Mouse (Mus musculus) limb, embryonic 14.5 days (tissue): Measurements from ENCODE around the gene Gpr4. TPM values are rescaled to one million over a fixed set of nuclear protein-coding genes. Genes with fewer than 3 reads are reported as not detected.

ENCODE experiments used
- ATAC-seq: fragments of 200-750 bp; cut with Nextera tagmentation; 2 replicates; pipeline ENCODE4 v1.8.0; 2017; ENCODE audit warnings: low read depth, moderate number of reproducible peaks, moderate TSS enrichment; ENCODE audit not compliant: low FRiP score
- DNase-seq: peaks from one replicate; pipeline ENCODE4 v3.0.0-alpha.2; 2015; ENCODE audit warnings: low spot score
- H3K27ac ChIP-seq: fragments of 300-500 bp; sonication (generic); replicated peaks from 2 replicates; pipeline ENCODE4 v1.5.1; 2014; ENCODE audit warnings: low read depth, mild to moderate bottlenecking, low read length, moderate library complexity, mixed read lengths
- H3K27me3 ChIP-seq: fragments of 300-500 bp; sonication (generic); 2 replicates; pipeline ENCODE4 v1.6.1; 2014; ENCODE audit warnings: low read length, mixed read lengths; ENCODE audit not compliant: control insufficient read depth, insufficient read depth
- H3K36me3 ChIP-seq: fragments of 300-500 bp; sonication (generic); 2 replicates; pipeline ENCODE4 v1.6.1; 2014; ENCODE audit warnings: mild to moderate bottlenecking, low read length, moderate library complexity, mixed read lengths; ENCODE audit not compliant: control insufficient read depth, insufficient read depth
- H3K4me1 ChIP-seq: fragments of 300-500 bp; sonication (generic); 2 replicates; pipeline ENCODE4 v1.6.1; 2014; ENCODE audit warnings: antibody characterized with exemption, low read length, mixed read lengths; ENCODE audit not compliant: control insufficient read depth, insufficient read depth
- H3K4me2 ChIP-seq: fragments of 300-500 bp; sonication (generic); replicated peaks from 2 replicates; pipeline ENCODE4 v1.6.1; 2014; ENCODE audit warnings: low read depth, mild to moderate bottlenecking, low read length, moderate library complexity; ENCODE audit not compliant: severe bottlenecking
- H3K4me3 ChIP-seq: fragments of 300-500 bp; sonication (generic); replicated peaks from 2 replicates; pipeline ENCODE4 v1.5.1; 2014; ENCODE audit warnings: low read length
- H3K9ac ChIP-seq: fragments of 300-500 bp; sonication (generic); 2 replicates; pipeline ENCODE4 v1.6.1; 2014; ENCODE audit warnings: mild to moderate bottlenecking, low read depth, low read length, moderate library complexity; ENCODE audit not compliant: severe bottlenecking
- H3K9me3 ChIP-seq: fragments of 300-500 bp; sonication (generic); 2 replicates; pipeline ENCODE4 v1.6.1; 2016; ENCODE audit warnings: low read length; ENCODE audit not compliant: control insufficient read depth
- POLR2A ChIP-seq: fragments of 200-500 bp; IDR thresholded peaks from 2 replicates; pipeline ENCODE4 v1.8.0; 2012; ENCODE audit warnings: inconsistent platforms, mild to moderate bottlenecking, moderate library complexity, borderline replicate concordance; ENCODE audit not compliant: insufficient read depth, insufficient read length; ENCODE audit errors: extremely low read depth
- WGBS: fragments of 180-500 bp; shearing (Covaris S2); extraction: QIAGEN DNeasy Blood & Tissue Kit; methylation state at CpG from one replicate; pipeline ENCODE4 v1.1.7; 2014; 5-methylcytosine and 5-hydroxymethylcytosine counted together
- microRNA counts: library from miRNA; unstranded; fragments of <30 nt; microRNA quantifications from one replicate; lab custom pipeline; 2016
- microRNA-seq: library from miRNA; unstranded; fragments of <30 nt; microRNA quantifications from one replicate; pipeline ENCODE4, GENCODE M21; 2016
- polyA plus RNA-seq, 2 experiments: library from polyadenylated mRNA; depleted of rRNA in 1 of 2; stranded (reverse) in 1 of 2; unstranded in 1 of 2; fragments of >200 nt; fragmentation: Nextera tagmentation in 1 of 2; extraction: Ambion mirVana in 1 of 2; gene quantifications; 2 replicates each; pipeline versions ENCODE4 v1.2.1 to v1.2.3; 2012 to 2014

The Gpr4 gene
- polyA plus RNA-seq, 2 experiments: 4.0 to 9.2 TPM

- ATAC-seq (peak; percentile 82), DNase-seq (peak; percentile 80)
- H3K27me3 ChIP-seq: no peaks in the 10 kb centered on the region
- H3K4me3 ChIP-seq: peak overlapping the region; percentile 92
- peak overlapping the region; percentile 76 for H3K27ac ChIP-seq
- H3K9ac ChIP-seq: peak overlapping the region; percentile 77
- no peaks in the 10 kb centered on the region for H3K9me3 ChIP-seq
- H3K4me2 ChIP-seq: peak overlapping the region; percentile 97
- peaks cover 18% of the 10 kb centered on the region for H3K4me1 ChIP-seq
- under 1% methylated on average over 34 of the region's 36 CpGs for WGBS
- 0 out of 2 replicates have a peak, but pooled peaks have one; percentile 16 for TF ChIP-seq POLR2A
- H3K36me3 ChIP-seq: peaks cover 7% of the 10 kb centered on the region
These were observed 59.9 kb downstream of the Gpr4 start for GRCm38 (mm10) chr7:19272173-19272764.

MicroRNA genes within 50 kb of the gene (microRNA counts, 519-probe panel; counts per million panel counts)
- microRNA mmu-miR-330 (lab: Ali Mortazavi, UCI): not detected

Small RNA genes within 50 kb of the gene (microRNA-seq; reads per million reads assigned to microRNA genes)
- gene Mir330: 212 reads per million, percentile 56 among the genes with 10 or more reads in this experiment

Other genes starting within 250 kb of the Gpr4 start
- gene Nanos2, start 225.1 kb upstream of the Gpr4 start, polyA plus RNA-seq (2012; rRNA removed): 0.06 TPM in 1 of 2 replicates, not detected in the other
- gene Nanos2, start 225.1 kb upstream of the Gpr4 start, polyA plus RNA-seq (2014; fragmentation: Nextera tagmentation; extraction: Ambion mirVana): not detected in 2 replicates
- gene Mypop, start 221.3 kb upstream of the Gpr4 start, polyA plus RNA-seq (2012; rRNA removed): 13.6 and 19.3 TPM in 2 replicates
- gene Mypop, start 221.3 kb upstream of the Gpr4 start, polyA plus RNA-seq (2014; fragmentation: Nextera tagmentation; extraction: Ambion mirVana): 5.3 and 5.7 TPM in 2 replicates
- 36.1 and 46.8 TPM in 2 replicates for gene Irf2bp1, start 208.5 kb upstream of the Gpr4 start, polyA plus RNA-seq (2012; rRNA removed)
- 34.2 and 37.3 TPM in 2 replicates for gene Irf2bp1, start 208.5 kb upstream of the Gpr4 start, polyA plus RNA-seq (2014; fragmentation: Nextera tagmentation; extraction: Ambion mirVana)
- 5.3 and 6.7 TPM in 2 replicates for gene Foxa3, start 189.0 kb upstream of the Gpr4 start, polyA plus RNA-seq (2012; rRNA removed)
- 3.1 and 3.2 TPM in 2 replicates for gene Foxa3, start 189.0 kb upstream of the Gpr4 start, polyA plus RNA-seq (2014; fragmentation: Nextera tagmentation; extraction: Ambion mirVana)
- gene Sympk, start 188.2 kb upstream of the Gpr4 start, polyA plus RNA-seq (2012; rRNA removed): 97.0 and 113 TPM in 2 replicates
- gene Sympk, start 188.2 kb upstream of the Gpr4 start, polyA plus RNA-seq (2014; fragmentation: Nextera tagmentation; extraction: Ambion mirVana): 23.0 and 27.5 TPM in 2 replicates
- gene Rsph6a, start 157.8 kb upstream of the Gpr4 start, polyA plus RNA-seq (2012; rRNA removed): 0.04 and 0.12 TPM in 2 replicates
- gene Rsph6a, start 157.8 kb upstream of the Gpr4 start, polyA plus RNA-seq (2014; fragmentation: Nextera tagmentation; extraction: Ambion mirVana): not detected in 2 replicates
- 126 and 167 TPM in 2 replicates for gene Dmwd, start 136.3 kb upstream of the Gpr4 start, polyA plus RNA-seq (2012; rRNA removed)
- 21.8 and 26.5 TPM in 2 replicates for gene Dmwd, start 136.3 kb upstream of the Gpr4 start, polyA plus RNA-seq (2014; fragmentation: Nextera tagmentation; extraction: Ambion mirVana)
- 143 and 177 TPM in 2 replicates for gene Dmpk, start 128.7 kb upstream of the Gpr4 start, polyA plus RNA-seq (2012; rRNA removed)
- gene Dmpk, start 128.7 kb upstream of the Gpr4 start, polyA plus RNA-seq (2014; fragmentation: Nextera tagmentation; extraction: Ambion mirVana): 33.1 and 37.1 TPM in 2 replicates
- gene Six5, start 117.9 kb upstream of the Gpr4 start, polyA plus RNA-seq (2012; rRNA removed): 103 and 157 TPM in 2 replicates
- 19.1 and 20.3 TPM in 2 replicates for gene Six5, start 117.9 kb upstream of the Gpr4 start, polyA plus RNA-seq (2014; fragmentation: Nextera tagmentation; extraction: Ambion mirVana)
- gene Gm4969, start 94.2 kb upstream of the Gpr4 start, polyA plus RNA-seq (2012; rRNA removed): 7.0 and 7.7 TPM in 2 replicates
- gene Gm4969, start 94.2 kb upstream of the Gpr4 start, polyA plus RNA-seq (2014; fragmentation: Nextera tagmentation; extraction: Ambion mirVana): 2.5 and 4.0 TPM in 2 replicates
- 10.6 and 14.6 TPM in 2 replicates for gene Fbxo46, start 92.7 kb upstream of the Gpr4 start, polyA plus RNA-seq (2012; rRNA removed)
- gene Fbxo46, start 92.7 kb upstream of the Gpr4 start, polyA plus RNA-seq (2014; fragmentation: Nextera tagmentation; extraction: Ambion mirVana): 9.9 and 11.2 TPM in 2 replicates
- gene Qpctl, start 63.2 kb upstream of the Gpr4 start, polyA plus RNA-seq (2012; rRNA removed): 13.2 and 15.6 TPM in 2 replicates
- 11.1 and 12.1 TPM in 2 replicates for gene Qpctl, start 63.2 kb upstream of the Gpr4 start, polyA plus RNA-seq (2014; fragmentation: Nextera tagmentation; extraction: Ambion mirVana)
- 71.9 and 151 TPM in 2 replicates for gene Snrpd2, start 62.8 kb upstream of the Gpr4 start, polyA plus RNA-seq (2012; rRNA removed)
- gene Snrpd2, start 62.8 kb upstream of the Gpr4 start, polyA plus RNA-seq (2014; fragmentation: Nextera tagmentation; extraction: Ambion mirVana): 130 and 143 TPM in 2 replicates
- gene Gipr, start 46.4 kb upstream of the Gpr4 start, polyA plus RNA-seq (2012; rRNA removed): 1.1 and 1.4 TPM in 2 replicates
- gene Gipr, start 46.4 kb upstream of the Gpr4 start, polyA plus RNA-seq (2014; fragmentation: Nextera tagmentation; extraction: Ambion mirVana): 0.32 TPM in 1 of 2 replicates, not detected in the other
- 38.5 and 49.9 TPM in 2 replicates for gene Eml2, start 36.1 kb upstream of the Gpr4 start, polyA plus RNA-seq (2012; rRNA removed)
- gene Eml2, start 36.1 kb upstream of the Gpr4 start, polyA plus RNA-seq (2014; fragmentation: Nextera tagmentation; extraction: Ambion mirVana): 1.5 and 3.6 TPM in 2 replicates
- gene Opa3, start 15.8 kb downstream of the Gpr4 start, polyA plus RNA-seq (2012; rRNA removed): 19.6 and 23.6 TPM in 2 replicates
- 27.5 and 31.7 TPM in 2 replicates for gene Opa3, start 15.8 kb downstream of the Gpr4 start, polyA plus RNA-seq (2014; fragmentation: Nextera tagmentation; extraction: Ambion mirVana)
- 126 and 169 TPM in 2 replicates for gene Vasp, start 59.3 kb downstream of the Gpr4 start, polyA plus RNA-seq (2012; rRNA removed)
- gene Vasp, start 59.3 kb downstream of the Gpr4 start, polyA plus RNA-seq (2014; fragmentation: Nextera tagmentation; extraction: Ambion mirVana): 66.7 and 67.0 TPM in 2 replicates
- gene Ppm1n, start 67.5 kb downstream of the Gpr4 start, polyA plus RNA-seq (2012; rRNA removed): not detected in 2 replicates
- gene Ppm1n, start 67.5 kb downstream of the Gpr4 start, polyA plus RNA-seq (2014; fragmentation: Nextera tagmentation; extraction: Ambion mirVana): not detected in 2 replicates
- gene Rtn2, start 70.1 kb downstream of the Gpr4 start, polyA plus RNA-seq (2012; rRNA removed): 44.3 and 59.4 TPM in 2 replicates
- gene Rtn2, start 70.1 kb downstream of the Gpr4 start, polyA plus RNA-seq (2014; fragmentation: Nextera tagmentation; extraction: Ambion mirVana): 22.5 and 30.6 TPM in 2 replicates
- gene Fosb, start 97.5 kb downstream of the Gpr4 start, polyA plus RNA-seq (2012; rRNA removed): 0.69 and 0.88 TPM in 2 replicates
- 0.14 and 0.28 TPM in 2 replicates for gene Fosb, start 97.5 kb downstream of the Gpr4 start, polyA plus RNA-seq (2014; fragmentation: Nextera tagmentation; extraction: Ambion mirVana)
- 72.3 and 93.5 TPM in 2 replicates for gene Ercc1, start 132.2 kb downstream of the Gpr4 start, polyA plus RNA-seq (2012; rRNA removed)
- gene Ercc1, start 132.2 kb downstream of the Gpr4 start, polyA plus RNA-seq (2014; fragmentation: Nextera tagmentation; extraction: Ambion mirVana): 74.3 and 86.1 TPM in 2 replicates
- gene Cd3eap, start 146.9 kb downstream of the Gpr4 start, polyA plus RNA-seq (2012; rRNA removed): 13.7 and 19.4 TPM in 2 replicates
- 25.2 and 28.7 TPM in 2 replicates for gene Cd3eap, start 146.9 kb downstream of the Gpr4 start, polyA plus RNA-seq (2014; fragmentation: Nextera tagmentation; extraction: Ambion mirVana)
- 33.8 and 39.3 TPM in 2 replicates for gene Ppp1r13l, start 147.2 kb downstream of the Gpr4 start, polyA plus RNA-seq (2012; rRNA removed)
- 15.3 and 16.8 TPM in 2 replicates for gene Ppp1r13l, start 147.2 kb downstream of the Gpr4 start, polyA plus RNA-seq (2014; fragmentation: Nextera tagmentation; extraction: Ambion mirVana)
- 58.1 and 73.8 TPM in 2 replicates for gene Ercc2, start 169.5 kb downstream of the Gpr4 start, polyA plus RNA-seq (2012; rRNA removed)
- gene Ercc2, start 169.5 kb downstream of the Gpr4 start, polyA plus RNA-seq (2014; fragmentation: Nextera tagmentation; extraction: Ambion mirVana): 11.3 and 12.6 TPM in 2 replicates
- 11.5 and 12.8 TPM in 2 replicates for gene Klc3, start 191.6 kb downstream of the Gpr4 start, polyA plus RNA-seq (2012; rRNA removed)
- 12.5 and 15.2 TPM in 2 replicates for gene Klc3, start 191.6 kb downstream of the Gpr4 start, polyA plus RNA-seq (2014; fragmentation: Nextera tagmentation; extraction: Ambion mirVana)
- 89.9 and 125 TPM in 2 replicates for gene Ckm, start 192.2 kb downstream of the Gpr4 start, polyA plus RNA-seq (2012; rRNA removed)
- 35.4 and 91.5 TPM in 2 replicates for gene Ckm, start 192.2 kb downstream of the Gpr4 start, polyA plus RNA-seq (2014; fragmentation: Nextera tagmentation; extraction: Ambion mirVana)
- 34.8 and 39.8 TPM in 2 replicates for gene Mark4, start 246.3 kb downstream of the Gpr4 start, polyA plus RNA-seq (2012; rRNA removed)
- 11.5 and 13.3 TPM in 2 replicates for gene Mark4, start 246.3 kb downstream of the Gpr4 start, polyA plus RNA-seq (2014; fragmentation: Nextera tagmentation; extraction: Ambion mirVana)